Mouse (Mus musculus) embryonic facial prominence, embryonic 12.5 days (tissue): ENCODE measurements around the gene Pfn4. TPM values are rescaled to one million over a fixed set of nuclear protein-coding genes. Genes with fewer than 3 reads are reported as not detected.
"Not testable (repeated sequence)": the region's sequence is repeated elsewhere in the genome, so short reads cannot be mapped to it uniquely, and the experiment has no call there.

ENCODE experiments used
- ATAC-seq: fragments of 200-750 bp; cut with Nextera tagmentation; 2 replicates; pipeline ENCODE4 v1.8.0; 2017; ENCODE audit not compliant: insufficient number of reproducible peaks, insufficient read depth, low FRiP score, low TSS enrichment
- H3K27ac ChIP-seq: fragments of 300-500 bp; sonication (generic); 2 replicates; pipeline ENCODE4 v1.5.1; 2016; ENCODE audit warnings: mild to moderate bottlenecking
- H3K27me3 ChIP-seq: fragments of 300-500 bp; sonication (generic); 2 replicates; pipeline ENCODE4 v1.6.1; 2016; ENCODE audit warnings: mild to moderate bottlenecking, moderate library complexity
- H3K36me3 ChIP-seq: fragments of 300-500 bp; sonication (generic); 2 replicates; pipeline ENCODE4 v1.6.1; 2016; ENCODE audit warnings: mild to moderate bottlenecking
- H3K4me1 ChIP-seq: fragments of 300-500 bp; sonication (generic); 2 replicates; pipeline ENCODE4 v1.6.1; 2016
- H3K4me2 ChIP-seq: fragments of 300-500 bp; sonication (generic); replicated peaks from 2 replicates; pipeline ENCODE4 v1.6.1; 2016; ENCODE audit warnings: mild to moderate bottlenecking, moderate library complexity
- H3K4me3 ChIP-seq: fragments of 300-500 bp; sonication (generic); 2 replicates; pipeline ENCODE4 v1.5.1; 2016; ENCODE audit warnings: mild to moderate bottlenecking
- H3K9ac ChIP-seq: fragments of 300-500 bp; sonication (generic); 2 replicates; pipeline ENCODE4 v1.6.1; 2016; ENCODE audit warnings: mild to moderate bottlenecking, moderate library complexity
- H3K9me3 ChIP-seq: fragments of 300-500 bp; sonication (generic); 2 replicates; pipeline ENCODE4 v1.6.1; 2016; ENCODE audit warnings: mild to moderate bottlenecking, moderate library complexity
- WGBS: fragments of 180-500 bp; shearing (Covaris S2); methylation state at CpG from one replicate; pipeline ENCODE4 v1.1.7; 2016; 5-methylcytosine and 5-hydroxymethylcytosine counted together
- polyA plus RNA-seq: library from polyadenylated mRNA; unstranded; fragments of >200 nt; fragmentation: Nextera tagmentation; extraction: Ambion mirVana; gene quantifications from 2 replicates; pipeline ENCODE4 v1.2.1, GENCODE M21; 2016

The Pfn4 gene
- polyA plus RNA-seq, 1 experiment from 2014 or later: 4.6 TPM

DNA sequence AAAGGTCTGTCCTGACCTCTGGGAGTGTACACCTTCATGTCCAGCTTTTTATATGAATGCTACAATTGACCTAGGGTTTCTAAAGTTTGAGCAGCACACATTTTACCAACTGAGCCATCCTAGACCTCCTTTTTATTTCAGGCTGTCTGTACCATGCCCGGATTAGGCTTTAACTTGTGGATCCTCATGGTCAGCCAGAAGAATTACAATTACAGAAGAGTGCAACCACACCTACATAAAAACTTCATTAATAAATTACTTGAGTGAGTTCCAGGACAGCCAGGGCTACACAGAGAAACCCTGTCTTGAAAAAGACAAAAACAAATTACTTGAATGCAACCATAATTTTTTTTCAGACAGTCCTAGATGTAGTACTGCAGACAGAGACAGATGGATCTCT is 11.8 kb upstream of the Pfn4 start:
- no peaks in the 10 kb centered on the region for H3K4me1 ChIP-seq
- no peak overlapping the region for H3K4me3 ChIP-seq
- H3K9ac ChIP-seq: no peak overlapping the region
- no peaks in the 10 kb centered on the region for H3K27me3 ChIP-seq
- H3K4me2 ChIP-seq: no peak overlapping the region
- WGBS: 80% methylated on average over 1 of the region's 1 CpGs
- H3K9me3 ChIP-seq: no peaks in the 10 kb centered on the region
- no peak overlapping the region for H3K27ac ChIP-seq
- no peak for ATAC-seq
- H3K36me3 ChIP-seq: no peaks in the 10 kb centered on the region

DNA sequence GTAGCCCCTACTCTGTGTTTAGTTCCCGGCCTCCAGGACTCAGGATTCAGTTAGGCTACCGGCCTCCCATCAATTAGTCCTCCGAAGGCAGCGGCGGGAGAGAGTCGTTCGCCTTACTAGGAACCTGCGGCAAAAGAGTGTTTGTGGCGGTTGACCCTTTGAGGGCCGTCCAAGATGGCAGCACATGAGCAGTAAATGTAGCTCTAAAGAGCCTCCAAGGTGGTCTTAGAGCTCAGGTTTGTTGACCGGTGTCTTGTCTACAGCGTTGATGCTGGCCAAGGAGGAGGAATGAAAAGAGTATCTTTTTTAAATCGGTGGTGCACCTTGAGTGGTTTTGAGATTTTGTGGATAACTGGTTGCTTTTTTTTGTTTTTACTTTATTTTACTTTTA is 506 bp downstream of the Pfn4 start:
- ATAC-seq: no peak
- Histone ChIP-seq H3K4me2 (peak overlapping the region; percentile 54), H3K9me3 (no peaks in the 10 kb centered on the region), H3K4me1 (no peaks in the 10 kb centered on the region), H3K36me3 (no peaks in the 10 kb centered on the region), H3K4me3 (peak overlapping the region; percentile 62), H3K27me3 (no peaks in the 10 kb centered on the region), H3K9ac (peak overlapping the region; percentile 72), H3K27ac (peak overlapping the region; percentile 89)
- 20% methylated on average over 13 of the region's 13 CpGs for WGBS

DNA sequence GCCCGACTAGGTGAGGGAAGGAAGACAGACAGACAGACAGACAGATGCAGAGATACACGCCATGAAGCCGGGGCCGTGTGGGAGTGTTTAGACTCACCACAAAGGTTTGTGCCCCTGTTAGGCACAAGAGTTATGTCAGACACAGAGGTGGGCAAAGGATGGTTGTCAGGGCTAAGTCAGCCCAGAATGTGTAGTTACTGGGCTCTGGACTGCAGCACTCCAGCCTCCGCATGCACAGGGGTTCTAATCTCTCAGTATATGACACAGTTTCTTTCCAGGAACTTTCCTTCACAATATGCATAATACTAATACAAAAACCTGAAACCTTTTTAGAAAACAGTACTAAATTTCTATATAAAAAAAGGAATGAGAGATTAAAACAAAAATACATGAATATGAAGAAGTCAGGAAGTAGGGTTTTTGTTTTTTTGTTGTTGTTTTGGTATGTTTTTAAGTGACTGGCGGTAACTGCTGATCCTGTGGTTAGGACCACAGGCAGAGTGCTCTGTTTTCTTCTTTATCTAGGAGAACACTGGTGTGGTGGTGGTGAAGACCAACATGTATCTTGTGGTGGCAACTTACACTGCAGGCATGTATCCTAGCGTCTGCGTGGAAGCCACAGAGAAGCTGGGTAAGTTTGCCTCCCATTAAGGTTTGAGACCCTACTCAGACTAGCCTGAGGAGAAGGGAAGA is 6.2 kb downstream of the Pfn4 start:
- no peak for ATAC-seq
- Histone ChIP-seq H3K27ac (no peak overlapping the region), H3K9me3 (no peaks in the 10 kb centered on the region), H3K9ac (no peak overlapping the region), H3K4me2 (no peak overlapping the region), H3K36me3 (no peaks in the 10 kb centered on the region), H3K27me3 (no peaks in the 10 kb centered on the region), H3K4me1 (no peaks in the 10 kb centered on the region), H3K4me3 (no peak overlapping the region)
- 92% methylated on average over 8 of the region's 8 CpGs for WGBS

DNA sequence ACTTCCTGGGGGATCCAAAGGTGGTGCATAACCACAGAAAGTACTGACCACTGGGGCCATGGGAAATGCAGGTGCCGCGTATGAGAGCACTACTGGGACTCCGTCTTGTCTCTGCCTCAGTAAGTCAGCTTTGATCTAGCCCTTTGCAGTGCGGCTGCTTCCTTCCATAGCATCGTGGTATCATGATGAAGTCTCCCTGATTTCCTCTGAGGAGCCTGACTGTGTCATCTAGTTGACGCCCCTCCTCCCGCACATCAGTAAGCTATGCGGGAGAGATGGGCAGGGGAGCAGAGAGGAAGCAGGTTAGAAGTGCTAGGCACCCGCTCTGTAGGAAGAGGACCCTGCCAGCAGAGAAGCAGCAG is 6.7 kb downstream of the Pfn4 start:
- no peak overlapping the region for H3K27ac ChIP-seq
- no peaks in the 10 kb centered on the region for H3K4me1 ChIP-seq
- no peaks in the 10 kb centered on the region for H3K9me3 ChIP-seq
- ATAC-seq: no peak
- H3K9ac ChIP-seq: no peak overlapping the region
- no peaks in the 10 kb centered on the region for H3K27me3 ChIP-seq
- 78% methylated on average over 9 of the region's 9 CpGs for WGBS
- no peak overlapping the region for H3K4me2 ChIP-seq
- H3K4me3 ChIP-seq: no peak overlapping the region
- no peaks in the 10 kb centered on the region for H3K36me3 ChIP-seq

DNA sequence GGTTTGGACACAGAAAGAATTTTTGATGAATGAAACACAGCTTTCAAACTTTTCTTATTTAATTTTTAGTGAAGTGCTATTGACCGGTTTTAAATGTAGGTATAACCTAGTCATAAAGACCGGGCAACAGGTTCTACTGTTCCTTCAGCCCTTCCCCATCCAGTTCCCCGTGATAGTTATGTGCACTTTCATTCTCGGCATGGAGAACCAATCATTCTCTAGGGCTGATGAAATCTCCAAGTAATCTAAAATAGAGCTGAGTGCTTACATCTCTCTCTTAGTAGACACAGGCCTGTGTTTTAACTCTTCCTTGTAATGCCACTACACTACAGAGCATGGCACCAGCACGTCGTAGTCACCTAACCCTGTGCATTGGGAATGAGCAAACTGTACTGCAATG is 8.9 kb downstream of the Pfn4 start:
- Histone ChIP-seq H3K4me1 (no peaks in the 10 kb centered on the region), H3K27ac (no peak overlapping the region), H3K4me2 (no peak overlapping the region), H3K4me3 (no peak overlapping the region), H3K9ac (no peak overlapping the region), H3K36me3 (no peaks in the 10 kb centered on the region), H3K9me3 (no peaks in the 10 kb centered on the region), H3K27me3 (no peaks in the 10 kb centered on the region)
- ATAC-seq: no peak
- WGBS: 89% methylated on average over 6 of the region's 6 CpGs

DNA sequence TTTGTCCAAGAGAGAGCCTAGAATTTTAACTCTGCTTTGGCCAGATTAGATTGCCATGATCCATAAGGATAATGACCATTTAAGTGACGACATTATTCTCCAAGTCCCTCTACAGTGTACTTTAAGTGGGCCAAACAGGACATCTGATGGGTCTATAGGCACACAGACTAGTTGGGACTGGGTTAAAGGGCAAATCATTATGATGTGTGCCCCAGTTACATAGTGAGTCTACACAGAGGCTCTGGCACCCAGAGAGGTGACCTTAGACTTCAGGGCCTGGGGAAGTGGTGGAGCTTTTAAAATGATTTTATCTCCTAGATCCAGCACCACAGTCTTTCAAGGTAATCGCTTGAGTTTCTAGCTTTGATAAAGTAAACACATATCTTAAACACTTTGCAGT is 11.4 kb downstream of the Pfn4 start:
- no peaks in the 10 kb centered on the region for H3K36me3 ChIP-seq
- no peak overlapping the region for H3K4me2 ChIP-seq
- H3K4me3 ChIP-seq: no peak overlapping the region
- H3K9me3 ChIP-seq: no peaks in the 10 kb centered on the region
- 62% methylated on average over 2 of the region's 2 CpGs for WGBS
- no peaks in the 10 kb centered on the region for H3K4me1 ChIP-seq
- H3K27me3 ChIP-seq: no peaks in the 10 kb centered on the region
- no peak overlapping the region for H3K9ac ChIP-seq
- H3K27ac ChIP-seq: no peak overlapping the region
- no peak for ATAC-seq

DNA sequence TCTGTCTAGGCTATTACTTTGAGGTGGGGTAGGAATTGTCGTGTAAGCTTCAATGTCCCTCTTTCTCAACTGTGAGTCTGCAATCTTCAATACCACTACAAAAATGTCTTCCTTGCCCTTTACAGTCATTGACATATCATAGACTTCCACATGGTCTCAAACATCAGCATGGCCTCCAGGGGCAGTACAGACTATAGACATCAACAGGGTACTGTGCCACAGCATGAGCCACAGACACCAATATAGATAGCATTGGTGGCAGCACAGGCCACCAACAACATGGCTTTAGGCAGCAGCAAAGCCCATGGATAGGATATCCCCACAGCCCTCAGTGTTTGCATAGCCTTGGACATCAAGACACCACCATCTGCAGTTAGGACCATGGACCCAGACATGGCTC is 12.4 kb downstream of the Pfn4 start:
- H3K4me2 ChIP-seq: no peak overlapping the region
- H3K36me3 ChIP-seq: no peaks in the 10 kb centered on the region
- no peaks in the 10 kb centered on the region for H3K4me1 ChIP-seq
- no peak overlapping the region for H3K27ac ChIP-seq
- ATAC-seq: no peak
- no peak overlapping the region for H3K9ac ChIP-seq
- H3K4me3 ChIP-seq: no peak overlapping the region
- H3K27me3 ChIP-seq: no peaks in the 10 kb centered on the region
- no peaks in the 10 kb centered on the region for H3K9me3 ChIP-seq
- 100% methylated on average over 1 of the region's 1 CpGs for WGBS

DNA sequence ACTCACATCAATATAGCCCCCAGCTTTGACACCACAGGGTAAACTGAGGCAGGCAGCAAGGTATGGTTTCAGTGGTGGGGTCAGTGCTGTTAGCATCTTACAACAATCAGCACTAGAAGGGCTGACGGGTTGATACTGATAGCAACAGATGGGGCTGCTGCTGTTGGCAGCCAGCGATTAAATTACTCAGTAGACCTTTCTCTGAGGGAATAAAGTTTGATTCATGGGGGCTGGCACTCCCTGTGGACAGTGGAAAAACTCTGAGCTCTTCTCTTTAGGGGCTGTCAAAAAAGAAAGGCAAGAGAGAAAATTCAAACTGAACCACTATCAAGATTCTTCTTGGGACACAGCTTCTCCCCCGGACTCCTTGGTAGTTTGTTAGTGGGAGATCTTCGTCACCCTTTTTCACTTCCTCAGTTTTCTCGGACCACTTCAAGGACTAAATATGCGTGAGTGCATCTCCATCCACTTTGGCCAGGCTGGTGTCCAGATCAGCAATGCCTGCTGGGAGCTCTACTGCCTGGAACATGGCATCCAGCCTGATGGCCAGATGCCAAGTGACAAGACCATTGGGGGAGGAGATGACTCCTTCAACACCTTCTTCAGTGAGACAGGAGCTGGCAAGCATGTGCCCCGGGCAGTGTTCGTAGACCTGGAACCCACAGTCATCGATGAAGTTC is 13.0 kb downstream of the Pfn4 start:
- H3K27me3 ChIP-seq, ATAC-seq, H3K4me1 ChIP-seq, H3K4me3 ChIP-seq, H3K4me2 ChIP-seq, H3K36me3 ChIP-seq, H3K9ac ChIP-seq, H3K27ac ChIP-seq, H3K9me3 ChIP-seq: not testable (repeated sequence)
- 93% methylated on average over 9 of the region's 9 CpGs for WGBS

DNA sequence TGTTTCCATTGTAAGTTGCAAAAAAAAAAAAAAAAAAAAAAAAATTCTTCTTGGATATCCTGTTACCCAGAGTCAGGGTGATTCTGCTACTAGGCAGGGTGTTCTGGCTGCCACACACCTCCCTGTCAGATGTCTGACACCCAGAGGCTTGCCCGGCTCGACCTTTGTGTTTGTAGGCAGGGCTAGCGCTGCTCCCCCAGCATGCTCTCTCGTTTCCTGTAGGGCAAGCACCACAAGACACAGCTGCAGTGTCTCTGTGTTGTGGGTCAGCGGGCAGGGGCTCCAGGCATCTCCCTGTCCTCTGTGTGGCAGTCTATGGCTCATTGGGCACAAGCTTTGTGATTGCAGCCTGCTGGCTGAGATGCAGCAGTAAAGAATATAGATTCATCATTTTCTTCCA is 14.8 kb downstream of the Pfn4 start:
- ATAC-seq: no peak
- no peaks in the 10 kb centered on the region for H3K4me1 ChIP-seq

DNA sequence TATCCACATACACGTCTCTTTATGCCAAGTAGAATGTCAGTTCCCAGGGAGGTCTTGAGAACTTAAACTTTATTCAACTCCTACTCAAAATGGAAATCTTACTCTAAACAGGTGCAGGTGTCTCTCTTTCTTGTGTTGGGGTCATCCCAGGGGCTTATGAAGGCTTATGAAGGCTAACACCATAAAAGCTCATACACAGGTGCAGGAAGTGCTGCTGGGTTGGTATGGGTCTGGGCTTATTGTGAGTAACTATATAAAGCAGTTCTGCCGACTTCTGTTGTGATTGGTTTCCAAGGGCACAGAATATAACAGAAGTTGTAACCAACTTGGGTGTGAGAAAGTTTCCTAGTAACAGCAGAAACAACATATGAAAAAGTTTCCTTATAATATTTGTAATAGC is 15.6 kb downstream of the Pfn4 start:
- WGBS: 71% methylated on average over 2 of the region's 2 CpGs
- H3K4me1 ChIP-seq: no peaks in the 10 kb centered on the region

More for the DNA sequence above, 14.8 kb downstream of the Pfn4 start:
- H3K9ac ChIP-seq: no peak overlapping the region
- no peaks in the 10 kb centered on the region for H3K27me3 ChIP-seq
- no peaks in the 10 kb centered on the region for H3K36me3 ChIP-seq
- no peaks in the 10 kb centered on the region for H3K9me3 ChIP-seq
- no peak overlapping the region for H3K4me3 ChIP-seq
- WGBS: 51% methylated on average over 5 of the region's 5 CpGs
- H3K27ac ChIP-seq: no peak overlapping the region
- H3K4me2 ChIP-seq: no peak overlapping the region

DNA sequence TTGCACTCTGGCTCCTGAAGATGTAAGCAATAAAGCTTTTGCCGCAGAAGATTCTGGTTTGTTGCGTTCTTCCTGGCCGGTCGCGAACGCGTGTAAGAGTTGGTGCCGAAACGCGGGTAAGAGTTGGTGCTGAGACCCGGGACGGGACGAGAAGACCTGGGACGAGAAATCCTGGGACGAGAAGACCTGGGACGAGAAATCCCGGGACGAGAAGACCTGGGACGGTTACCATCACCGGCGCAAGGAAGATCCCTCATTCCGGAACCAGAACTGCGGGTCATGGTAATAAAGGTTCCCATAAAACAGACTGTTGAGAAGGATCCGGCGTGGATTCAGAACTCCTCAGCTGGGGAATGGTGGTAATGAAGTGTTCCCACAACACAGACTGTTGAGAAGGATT is 19.3 kb downstream of the Pfn4 start:
- not testable (repeated sequence) for H3K4me1 ChIP-seq, ATAC-seq, H3K27me3 ChIP-seq, H3K9ac ChIP-seq, H3K9me3 ChIP-seq, H3K4me2 ChIP-seq, H3K36me3 ChIP-seq, H3K27ac ChIP-seq, H3K4me3 ChIP-seq
- WGBS: 94% methylated on average over 25 of the region's 25 CpGs

More for the DNA sequence above, 15.6 kb downstream of the Pfn4 start:
- ATAC-seq: no peak
- H3K9me3 ChIP-seq: no peaks in the 10 kb centered on the region
- no peaks in the 10 kb centered on the region for H3K27me3 ChIP-seq
- no peak overlapping the region for H3K4me2 ChIP-seq
- H3K4me3 ChIP-seq: no peak overlapping the region
- H3K27ac ChIP-seq: no peak overlapping the region
- H3K36me3 ChIP-seq: no peaks in the 10 kb centered on the region
- H3K9ac ChIP-seq: no peak overlapping the region

DNA sequence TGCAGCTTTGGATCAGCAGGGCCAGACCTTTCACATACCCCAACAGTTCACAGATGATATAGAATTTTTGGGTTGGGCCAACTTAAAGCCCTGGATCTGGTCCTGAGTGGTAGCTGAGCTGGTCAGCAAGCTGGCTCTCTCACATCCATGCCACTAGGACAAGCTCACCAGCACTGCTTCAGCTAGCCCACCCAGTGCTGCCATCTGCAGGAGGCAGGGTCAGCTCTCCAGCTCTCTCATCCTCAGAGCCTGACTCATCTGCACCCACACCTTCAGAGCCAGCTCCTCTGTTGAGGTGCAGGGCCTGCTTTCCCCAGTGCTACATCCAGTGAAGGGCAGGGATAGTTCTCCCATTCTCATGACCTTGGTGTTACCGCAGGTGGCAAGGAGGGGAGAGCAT is 24.9 kb downstream of the Pfn4 start:
- Histone ChIP-seq H3K4me1 (no peaks in the 10 kb centered on the region), H3K9ac (no peak overlapping the region), H3K27ac (no peak overlapping the region), H3K4me3 (no peak overlapping the region), H3K9me3 (no peaks in the 10 kb centered on the region), H3K27me3 (no peaks in the 10 kb centered on the region), H3K36me3 (no peaks in the 10 kb centered on the region), H3K4me2 (no peak overlapping the region)
- no peak for ATAC-seq
- 56% methylated on average over 1 of the region's 1 CpGs for WGBS
